Mouse (Mus musculus): Measurements from ENCODE around the gene Cntn1. TPM values are rescaled to one million over a fixed set of nuclear protein-coding genes. Genes with fewer than 3 reads are reported as not detected.

Cntn1 gene
- polyA plus RNA-seq, 1 experiment from 2014 or later = 7.4 TPM

GRCm38 (mm10) chr15:92271801-92272365 is 220.9 kb downstream of the Cntn1 start:
- H3K4me1 ChIP-seq (ENCODE audit: control insufficient read depth, insufficient read depth, low read length) = no peaks in the 10 kb centered on the region
- H3K36me3 ChIP-seq (ENCODE audit: control insufficient read depth, insufficient read depth, low read length) = no peaks in the 10 kb centered on the region
- H3K27me3 ChIP-seq (ENCODE audit: control insufficient read depth, insufficient read depth, low read length) = no peaks in the 10 kb centered on the region
- H3K9ac ChIP-seq (ENCODE audit: low read length) = no peak overlapping the region
- no peaks in the 10 kb centered on the region for H3K9me3 ChIP-seq (ENCODE audit: control insufficient read depth, low read length)
- 78% methylated on average over 6 of the region's 6 CpGs for WGBS
- ATAC-seq (ENCODE audit: low FRiP score) = no peak
- no peak overlapping the region for H3K27ac ChIP-seq (ENCODE audit: low read depth, low read length)
- no peak for DNase-seq (ENCODE audit: low spot score, missing footprints)
- no peak overlapping the region for H3K4me2 ChIP-seq
- no peak overlapping the region for H3K4me3 ChIP-seq (ENCODE audit: low read depth, low read length)

DNA sequence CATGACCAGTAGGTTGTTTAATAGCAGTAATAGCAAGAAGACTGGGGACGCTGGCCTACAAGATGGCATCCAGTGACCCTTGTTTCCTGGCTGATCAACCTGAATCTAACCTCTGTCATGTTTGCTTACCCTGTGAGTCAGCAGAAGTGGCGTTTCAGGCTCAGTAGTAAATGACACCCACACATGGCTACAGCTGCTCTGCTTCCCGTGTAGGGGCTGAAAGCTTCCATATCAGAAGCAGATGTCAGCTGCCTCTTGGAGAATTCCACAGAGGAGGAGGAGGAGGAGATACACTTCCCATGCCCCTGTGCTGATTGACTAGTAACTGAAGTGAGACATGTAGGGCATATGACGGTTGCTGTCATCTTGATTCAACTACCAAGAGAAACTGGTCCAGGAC is 225.9 kb downstream of the Cntn1 start:
- Histone ChIP-seq H3K9me3 (ENCODE audit: control insufficient read depth, low read length) (no peaks in the 10 kb centered on the region), H3K4me2 (no peak overlapping the region), H3K27ac (ENCODE audit: low read depth, low read length) (no peak overlapping the region), H3K4me1 (ENCODE audit: control insufficient read depth, insufficient read depth, low read length) (no peaks in the 10 kb centered on the region), H3K4me3 (ENCODE audit: low read depth, low read length) (no peak overlapping the region), H3K27me3 (ENCODE audit: control insufficient read depth, insufficient read depth, low read length) (no peaks in the 10 kb centered on the region), H3K9ac (ENCODE audit: low read length) (no peak overlapping the region), H3K36me3 (ENCODE audit: control insufficient read depth, insufficient read depth, low read length) (no peaks in the 10 kb centered on the region)
- DNase-seq (ENCODE audit: low spot score, missing footprints) (no peak), ATAC-seq (ENCODE audit: low FRiP score) (no peak)
- WGBS = 77% methylated on average over 4 of the region's 4 CpGs

DNA sequence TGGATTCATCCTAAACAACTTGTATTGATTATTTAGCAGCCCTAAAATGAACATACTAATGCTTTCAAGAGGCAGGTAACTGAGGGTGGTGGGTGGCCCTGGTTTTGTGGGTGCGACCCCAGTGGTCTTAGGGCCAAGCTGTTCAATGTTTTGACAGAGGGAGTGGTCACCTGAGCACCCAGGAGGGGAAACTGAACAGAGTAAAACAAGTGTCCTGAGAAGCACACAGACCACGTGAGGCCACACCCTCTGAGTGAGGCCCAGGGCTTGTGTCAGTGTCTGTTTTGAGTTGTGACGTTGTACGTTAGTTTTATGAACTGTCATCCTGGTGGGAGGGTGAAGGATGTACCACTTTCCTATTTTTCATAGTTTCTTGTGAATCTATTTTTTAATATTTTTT is 227.0 kb downstream of the Cntn1 start:
- H3K4me3 ChIP-seq (ENCODE audit: low read depth, low read length) = no peak overlapping the region
- H3K4me1 ChIP-seq (ENCODE audit: control insufficient read depth, insufficient read depth, low read length) = no peaks in the 10 kb centered on the region
- H3K27me3 ChIP-seq (ENCODE audit: control insufficient read depth, insufficient read depth, low read length) = no peaks in the 10 kb centered on the region
- no peak overlapping the region for H3K27ac ChIP-seq (ENCODE audit: low read depth, low read length)
- no peak overlapping the region for H3K9ac ChIP-seq (ENCODE audit: low read length)
- H3K9me3 ChIP-seq (ENCODE audit: control insufficient read depth, low read length) = no peaks in the 10 kb centered on the region
- ATAC-seq (ENCODE audit: low FRiP score) (no peak), DNase-seq (ENCODE audit: low spot score, missing footprints) (no peak)
- H3K4me2 ChIP-seq = no peak overlapping the region
- no peaks in the 10 kb centered on the region for H3K36me3 ChIP-seq (ENCODE audit: control insufficient read depth, insufficient read depth, low read length)
- WGBS = 88% methylated on average over 4 of the region's 4 CpGs

DNA sequence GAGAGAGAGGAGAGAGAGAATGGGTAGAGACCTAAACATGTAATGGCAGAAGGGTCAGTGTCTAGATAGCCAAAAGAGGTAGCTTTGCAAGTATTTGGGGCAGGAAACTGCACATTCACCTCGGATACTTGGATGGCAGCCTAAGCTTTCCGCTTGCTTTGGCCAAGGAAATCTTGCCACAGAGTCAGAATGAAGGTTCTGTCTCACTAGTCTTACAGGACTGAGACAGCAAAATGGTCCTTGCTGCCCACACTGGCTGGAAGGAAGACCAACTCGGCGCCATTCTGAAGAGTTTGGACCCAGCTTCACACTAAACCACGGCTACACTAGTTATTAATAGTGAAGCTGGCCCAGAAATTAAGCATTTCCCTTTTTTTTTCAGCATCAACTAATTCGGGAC is 230.0 kb downstream of the Cntn1 start:
- Histone ChIP-seq H3K27ac (ENCODE audit: low read depth, low read length) (no peak overlapping the region), H3K36me3 (ENCODE audit: control insufficient read depth, insufficient read depth, low read length) (no peaks in the 10 kb centered on the region), H3K4me3 (ENCODE audit: low read depth, low read length) (no peak overlapping the region), H3K9me3 (ENCODE audit: control insufficient read depth, low read length) (no peaks in the 10 kb centered on the region), H3K4me2 (no peak overlapping the region), H3K4me1 (ENCODE audit: control insufficient read depth, insufficient read depth, low read length) (no peaks in the 10 kb centered on the region), H3K27me3 (ENCODE audit: control insufficient read depth, insufficient read depth, low read length) (no peaks in the 10 kb centered on the region), H3K9ac (ENCODE audit: low read length) (no peak overlapping the region)
- DNase-seq (ENCODE audit: low spot score, missing footprints) (no peak), ATAC-seq (ENCODE audit: low FRiP score) (no peak)
- 94% methylated on average over 6 of the region's 6 CpGs for WGBS

GRCm38 (mm10) chr15:92287616-92288015 is 236.7 kb downstream of the Cntn1 start:
- H3K4me1 ChIP-seq (ENCODE audit: control insufficient read depth, insufficient read depth, low read length) = no peaks in the 10 kb centered on the region
- no peak for ATAC-seq (ENCODE audit: low FRiP score)
- no peak overlapping the region for H3K27ac ChIP-seq (ENCODE audit: low read depth, low read length)
- H3K9ac ChIP-seq (ENCODE audit: low read length) = no peak overlapping the region
- H3K9me3 ChIP-seq (ENCODE audit: control insufficient read depth, low read length) = no peaks in the 10 kb centered on the region
- peak; percentile 56 for DNase-seq (ENCODE audit: low spot score, missing footprints)
- WGBS = 88% methylated on average over 4 of the region's 4 CpGs
- H3K4me2 ChIP-seq = no peak overlapping the region
- no peak overlapping the region for H3K4me3 ChIP-seq (ENCODE audit: low read depth, low read length)
- no peaks in the 10 kb centered on the region for H3K36me3 ChIP-seq (ENCODE audit: control insufficient read depth, insufficient read depth, low read length)
- no peaks in the 10 kb centered on the region for H3K27me3 ChIP-seq (ENCODE audit: control insufficient read depth, insufficient read depth, low read length)

DNA sequence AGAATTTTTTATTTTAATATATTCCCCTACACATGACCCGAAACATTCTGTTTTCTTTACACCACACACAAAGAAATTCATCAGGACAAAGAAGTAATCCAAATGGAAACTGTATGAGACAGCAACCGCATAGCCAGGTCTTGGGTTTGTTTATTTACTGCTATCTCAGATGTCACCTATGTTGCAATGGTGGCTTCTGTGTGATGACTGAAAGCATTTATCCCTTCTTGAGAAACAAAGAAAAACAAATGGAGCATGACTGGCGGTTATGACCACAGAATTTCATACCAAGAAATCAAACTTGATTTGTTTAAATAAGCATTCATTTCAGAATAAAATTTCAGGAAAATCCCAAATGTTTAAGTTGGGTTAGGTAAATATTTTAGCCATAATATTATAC is 245.5 kb downstream of the Cntn1 start:
- DNase-seq (ENCODE audit: low spot score, missing footprints) (no peak), ATAC-seq (ENCODE audit: low FRiP score) (no peak)
- Histone ChIP-seq H3K4me3 (ENCODE audit: low read depth, low read length) (no peak overlapping the region), H3K9ac (ENCODE audit: low read length) (no peak overlapping the region), H3K27ac (ENCODE audit: low read depth, low read length) (no peak overlapping the region), H3K27me3 (ENCODE audit: control insufficient read depth, insufficient read depth, low read length) (no peaks in the 10 kb centered on the region), H3K36me3 (ENCODE audit: control insufficient read depth, insufficient read depth, low read length) (no peaks in the 10 kb centered on the region), H3K4me2 (no peak overlapping the region), H3K4me1 (ENCODE audit: control insufficient read depth, insufficient read depth, low read length) (no peaks in the 10 kb centered on the region), H3K9me3 (ENCODE audit: control insufficient read depth, low read length) (no peaks in the 10 kb centered on the region)
- 89% methylated on average over 3 of the region's 3 CpGs for WGBS

DNA sequence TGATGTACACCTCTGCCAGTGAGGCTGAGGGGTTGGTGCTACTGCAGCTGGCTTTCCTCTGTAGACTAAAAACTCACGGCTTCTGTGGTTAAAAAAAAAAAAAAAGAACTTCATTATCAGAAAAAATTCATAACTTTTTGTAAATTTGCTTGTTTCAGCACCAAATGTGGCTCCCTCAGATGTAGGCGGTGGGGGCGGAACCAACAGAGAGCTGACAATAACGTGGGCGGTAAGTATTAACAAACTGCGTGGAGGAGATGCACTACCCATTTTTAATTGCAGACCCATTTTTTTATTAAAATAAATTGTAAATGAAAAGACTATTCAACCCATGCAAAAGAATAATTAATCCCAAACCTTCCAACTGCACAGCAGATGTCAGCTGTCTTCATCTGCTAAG is 251.8 kb downstream of the Cntn1 start:
- 94% methylated on average over 6 of the region's 6 CpGs for WGBS
- no peak overlapping the region for H3K27ac ChIP-seq (ENCODE audit: low read depth, low read length)
- H3K27me3 ChIP-seq (ENCODE audit: control insufficient read depth, insufficient read depth, low read length) = no peaks in the 10 kb centered on the region
- H3K9me3 ChIP-seq (ENCODE audit: control insufficient read depth, low read length) = no peaks in the 10 kb centered on the region
- H3K4me2 ChIP-seq = no peak overlapping the region
- no peaks in the 10 kb centered on the region for H3K36me3 ChIP-seq (ENCODE audit: control insufficient read depth, insufficient read depth, low read length)
- no peak for ATAC-seq (ENCODE audit: low FRiP score)
- DNase-seq (ENCODE audit: low spot score, missing footprints) = no peak
- H3K9ac ChIP-seq (ENCODE audit: low read length) = no peak overlapping the region
- no peaks in the 10 kb centered on the region for H3K4me1 ChIP-seq (ENCODE audit: control insufficient read depth, insufficient read depth, low read length)
- H3K4me3 ChIP-seq (ENCODE audit: low read depth, low read length) = no peak overlapping the region

DNA sequence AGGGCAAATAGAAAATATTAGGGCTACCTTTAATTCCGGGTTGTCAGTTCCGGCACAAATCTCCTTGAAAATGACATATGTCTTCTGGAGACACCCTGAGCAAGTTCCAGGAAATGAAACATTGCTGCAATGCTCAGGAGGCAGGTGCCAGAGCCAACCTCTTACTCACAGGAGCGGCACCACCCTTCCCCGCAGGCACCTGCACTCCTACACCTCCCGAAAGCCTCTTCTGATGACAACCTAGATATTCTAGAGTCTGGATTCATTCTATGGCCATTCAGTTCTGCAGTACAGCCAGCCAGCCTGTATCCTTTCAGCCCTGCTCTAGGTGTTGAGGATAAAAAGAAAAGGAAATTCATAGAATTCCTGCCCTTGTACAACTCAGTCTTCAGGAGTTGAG is 253.3 kb downstream of the Cntn1 start:
- no peaks in the 10 kb centered on the region for H3K27me3 ChIP-seq (ENCODE audit: control insufficient read depth, insufficient read depth, low read length)
- no peak overlapping the region for H3K27ac ChIP-seq (ENCODE audit: low read depth, low read length)
- no peaks in the 10 kb centered on the region for H3K9me3 ChIP-seq (ENCODE audit: control insufficient read depth, low read length)
- H3K9ac ChIP-seq (ENCODE audit: low read length) = no peak overlapping the region
- H3K4me3 ChIP-seq (ENCODE audit: low read depth, low read length) = no peak overlapping the region
- H3K4me2 ChIP-seq = no peak overlapping the region
- H3K4me1 ChIP-seq (ENCODE audit: control insufficient read depth, insufficient read depth, low read length) = no peaks in the 10 kb centered on the region
- H3K36me3 ChIP-seq (ENCODE audit: control insufficient read depth, insufficient read depth, low read length) = no peaks in the 10 kb centered on the region
- ATAC-seq (ENCODE audit: low FRiP score) = no peak
- WGBS = 88% methylated on average over 5 of the region's 5 CpGs
- DNase-seq (ENCODE audit: low spot score, missing footprints) = no peak

GRCm38 (mm10) chr15:92321959-92322358 is 271.0 kb downstream of the Cntn1 start:
- Histone ChIP-seq H3K36me3 (ENCODE audit: control insufficient read depth, insufficient read depth, low read length) (no peaks in the 10 kb centered on the region), H3K27me3 (ENCODE audit: control insufficient read depth, insufficient read depth, low read length) (no peaks in the 10 kb centered on the region), H3K4me1 (ENCODE audit: control insufficient read depth, insufficient read depth, low read length) (no peaks in the 10 kb centered on the region), H3K27ac (ENCODE audit: low read depth, low read length) (no peak overlapping the region), H3K9me3 (ENCODE audit: control insufficient read depth, low read length) (no peaks in the 10 kb centered on the region), H3K4me2 (no peak overlapping the region), H3K4me3 (ENCODE audit: low read depth, low read length) (no peak overlapping the region), H3K9ac (ENCODE audit: low read length) (no peak overlapping the region)
- ATAC-seq (ENCODE audit: low FRiP score) = no peak
- no peak for DNase-seq (ENCODE audit: low spot score, missing footprints)
- WGBS = 93% methylated on average over 6 of the region's 6 CpGs

DNA sequence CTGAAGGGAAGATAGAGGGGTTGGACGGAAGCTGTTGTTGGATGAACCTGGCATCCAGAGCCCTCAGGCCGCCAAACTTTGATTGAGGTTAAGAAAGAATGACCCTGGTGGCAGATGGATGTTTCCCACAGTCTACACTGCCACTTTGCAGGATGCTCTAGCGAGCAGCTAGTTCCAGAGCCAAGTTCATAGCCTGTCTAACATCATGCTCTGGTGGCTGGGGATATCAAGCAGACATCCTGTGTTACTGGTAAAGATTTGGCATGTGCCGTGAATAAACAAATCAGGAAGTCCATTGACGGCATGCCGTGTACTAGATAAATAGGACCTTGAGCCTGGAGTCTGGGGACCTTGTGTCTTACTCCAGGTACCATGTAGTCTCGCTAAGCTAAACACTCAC is 276.1 kb downstream of the Cntn1 start:
- Histone ChIP-seq H3K27ac (ENCODE audit: low read depth, low read length) (no peak overlapping the region), H3K4me3 (ENCODE audit: low read depth, low read length) (no peak overlapping the region), H3K4me1 (ENCODE audit: control insufficient read depth, insufficient read depth, low read length) (no peaks in the 10 kb centered on the region), H3K4me2 (no peak overlapping the region), H3K9ac (ENCODE audit: low read length) (no peak overlapping the region), H3K27me3 (ENCODE audit: control insufficient read depth, insufficient read depth, low read length) (no peaks in the 10 kb centered on the region), H3K9me3 (ENCODE audit: control insufficient read depth, low read length) (no peaks in the 10 kb centered on the region), H3K36me3 (ENCODE audit: control insufficient read depth, insufficient read depth, low read length) (no peaks in the 10 kb centered on the region)
- WGBS = 95% methylated on average over 7 of the region's 7 CpGs
- ATAC-seq (ENCODE audit: low FRiP score) = no peak
- no peak for DNase-seq (ENCODE audit: low spot score, missing footprints)
